Mouse (Mus musculus) megakaryocyte, embryonic 14.5 days (primary cell): ENCODE data around the gene Ass1.

ENCODE experiments used
- FLI1 ChIP-seq: IDR thresholded peaks from 2 replicates; pipeline ENCODE4 v1.6.1; 2012; ENCODE audit warnings: low read length, inconsistent platforms, mixed read lengths
- GATA1 ChIP-seq: IDR thresholded peaks from 3 replicates; pipeline ENCODE4 v1.6.1; 2012; ENCODE audit warnings: mixed read lengths, low read length, inconsistent platforms, borderline replicate concordance

GRCm38 (mm10) chr2:31468857-31469256, 1.1 kb upstream of the Ass1 start:
- TF ChIP-seq GATA1 (no peak), FLI1 (no peak)
